Mouse (Mus musculus) spleen, postnatal 0 days (tissue): Measurements from ENCODE around the gene Zswim3. TPM values are rescaled to one million over a fixed set of nuclear protein-coding genes. Genes with fewer than 3 reads are reported as not detected.

ENCODE experiments used
- polyA plus RNA-seq: library from polyadenylated mRNA; unstranded; fragments of >200 nt; fragmentation: Nextera tagmentation; extraction: Ambion mirVana; gene quantifications from 2 replicates; pipeline ENCODE4 v1.2.1, GENCODE M21; 2015

Gene Zswim3
- polyA plus RNA-seq = 4.2 and 4.7 TPM in 2 replicates

DNA sequence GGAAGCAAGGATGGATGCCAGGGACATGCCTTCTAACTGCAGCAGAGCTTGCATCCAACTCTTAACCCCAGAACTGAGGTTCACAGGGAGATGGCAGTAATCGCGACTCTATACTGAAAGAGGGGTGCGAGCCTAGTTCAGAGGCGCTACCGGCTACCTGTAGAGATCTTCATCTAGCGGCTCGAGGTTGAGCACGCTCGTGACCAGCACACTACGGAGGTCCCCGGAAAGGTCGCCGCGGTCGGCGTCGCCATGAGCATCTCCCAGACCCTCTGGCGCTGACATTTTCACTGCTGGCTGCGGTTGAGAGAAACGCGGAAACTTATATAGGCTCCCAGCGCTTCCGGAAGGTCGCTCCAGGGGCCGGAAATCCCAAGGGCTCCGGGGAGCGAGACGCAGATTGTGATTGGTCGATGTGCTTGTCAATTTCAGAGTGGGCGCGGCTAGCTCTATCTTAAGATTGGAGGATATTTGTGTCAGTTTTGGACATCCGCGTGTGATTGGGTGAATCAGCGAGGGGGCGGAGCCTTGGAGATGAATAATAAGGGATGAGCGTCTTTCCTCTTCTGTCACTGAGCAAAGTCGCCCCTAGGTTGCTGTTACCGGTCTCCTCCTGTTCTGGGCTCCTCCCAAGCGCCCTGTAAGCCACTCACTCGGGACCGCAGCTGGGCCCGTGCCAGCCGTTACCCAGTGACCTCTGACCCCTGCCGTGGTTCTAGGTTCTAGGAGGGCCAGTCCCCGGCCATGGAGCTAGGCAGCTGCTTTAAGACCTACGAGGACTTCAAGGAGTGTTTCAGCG lies at the start of gene Zswim3, which contains the start of gene Acot8:
Gene Zswim3 (plus strand): TSS at position 566 of the 799 bp plus-strand sequence.
Gene Acot8 (minus strand): TSS at position 350 of the 799 bp plus-strand sequence.

DNA sequence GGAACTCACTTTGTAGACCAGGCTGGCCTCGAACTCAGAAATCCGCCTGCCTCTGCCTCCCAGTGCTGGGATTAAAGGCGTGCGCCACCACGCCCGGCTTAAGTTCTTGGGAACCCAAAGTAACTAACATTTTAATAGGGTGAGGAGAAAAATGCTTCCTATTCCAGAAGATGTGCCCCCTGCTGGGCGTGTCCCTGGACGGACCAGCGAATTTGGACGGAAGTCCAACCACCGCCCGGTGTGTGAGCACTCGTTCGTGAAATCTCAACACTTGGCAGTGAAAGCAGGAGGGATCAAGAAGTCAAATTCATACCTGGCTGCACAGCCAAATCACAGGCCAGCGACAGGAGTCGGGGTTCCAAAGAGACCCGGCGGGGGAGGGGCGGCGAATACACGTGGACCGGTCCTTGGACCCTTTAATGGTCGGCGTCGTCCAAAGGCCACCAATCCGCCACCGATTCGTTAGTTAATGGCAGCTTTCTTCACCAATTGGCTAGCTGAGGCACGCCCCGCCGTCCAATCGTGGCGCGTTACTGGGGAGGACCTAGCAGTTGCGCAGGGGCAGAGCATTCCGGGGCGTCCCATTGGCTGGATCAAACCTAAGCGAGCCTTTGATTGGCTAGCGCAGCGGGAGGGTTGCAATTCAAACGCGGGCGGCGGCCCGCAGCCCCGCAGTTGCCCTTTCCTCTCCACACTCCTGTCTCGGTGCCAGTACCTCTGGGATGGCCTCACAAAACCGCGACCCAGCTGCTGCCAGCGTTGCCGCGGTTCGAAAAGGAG lies 35.5 kb upstream of the Zswim3 start, which contains the start of gene Ube2c:
Gene Ube2c (plus strand): TSS at position 641 of the 780 bp plus-strand sequence.

DNA sequence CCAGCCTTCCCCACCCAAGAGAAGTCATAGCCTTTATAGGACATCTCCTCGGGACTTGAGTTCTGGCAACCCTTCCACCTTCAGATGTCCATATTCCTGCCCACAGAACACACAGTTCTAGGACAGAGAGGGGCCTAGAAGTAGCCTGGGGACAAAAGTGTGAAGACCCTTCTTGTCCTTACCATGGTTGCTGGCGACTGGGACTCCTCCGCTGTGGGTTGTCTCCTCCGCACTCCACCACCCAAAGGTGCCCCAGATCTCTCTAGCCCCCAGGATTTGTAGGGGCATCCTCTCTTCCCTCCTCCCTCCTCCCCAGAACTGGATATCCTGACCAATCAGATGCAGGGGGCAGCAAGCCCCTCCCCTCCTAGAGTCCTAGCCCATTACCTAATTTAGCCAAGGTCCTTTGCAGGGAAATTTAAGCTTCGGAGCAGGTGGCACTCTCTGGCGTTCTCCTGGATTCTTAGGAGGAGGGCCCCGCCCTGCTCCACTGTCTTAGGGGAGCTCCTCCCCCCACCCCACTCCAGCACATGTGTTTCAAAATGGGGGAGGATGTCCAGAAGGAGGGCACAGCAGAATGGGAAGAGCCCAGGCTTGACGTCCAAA lies 25.3 kb upstream of the Zswim3 start, which contains the start of gene Tnnc2:
Gene Tnnc2 (minus strand): TSS at position 487 of the 606 bp plus-strand sequence.

GRCm38 (mm10) chr2:164785481-164786387 lies 19.2 kb upstream of the Zswim3 start, which contains the start of gene Snx21:
Snx21 (plus strand) TSS chr2:164785823.

DNA sequence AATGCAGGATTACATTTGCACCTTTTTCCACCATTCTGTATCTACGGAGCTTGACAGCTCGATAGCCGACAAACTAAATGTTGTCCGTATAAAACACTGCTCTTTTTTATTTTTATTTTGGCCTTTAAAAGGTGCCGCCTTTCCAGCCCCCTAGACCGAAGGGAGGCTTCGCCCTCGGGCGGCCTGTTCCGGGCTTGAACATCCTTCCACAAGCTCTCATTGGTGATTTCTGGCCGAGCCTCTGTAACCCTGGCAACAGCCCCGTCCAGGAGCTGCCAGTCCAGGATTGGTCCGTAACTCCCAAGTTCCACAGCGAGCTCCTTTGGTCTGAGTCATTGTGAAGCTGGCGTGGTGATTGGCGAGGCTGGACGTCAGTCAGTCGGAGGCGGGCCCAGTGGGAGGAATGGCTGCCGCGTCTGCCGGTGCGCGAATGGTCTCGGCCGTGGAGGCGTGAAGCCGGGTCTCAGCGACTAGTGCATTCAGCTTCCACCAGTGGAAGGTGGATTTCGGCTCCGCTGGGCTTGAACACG lies 17.8 kb downstream of the Zswim3 start, which contains the start of gene Zswim1:
Gene Zswim1 (plus strand): TSS at position 51 of the 530 bp plus-strand sequence.

DNA sequence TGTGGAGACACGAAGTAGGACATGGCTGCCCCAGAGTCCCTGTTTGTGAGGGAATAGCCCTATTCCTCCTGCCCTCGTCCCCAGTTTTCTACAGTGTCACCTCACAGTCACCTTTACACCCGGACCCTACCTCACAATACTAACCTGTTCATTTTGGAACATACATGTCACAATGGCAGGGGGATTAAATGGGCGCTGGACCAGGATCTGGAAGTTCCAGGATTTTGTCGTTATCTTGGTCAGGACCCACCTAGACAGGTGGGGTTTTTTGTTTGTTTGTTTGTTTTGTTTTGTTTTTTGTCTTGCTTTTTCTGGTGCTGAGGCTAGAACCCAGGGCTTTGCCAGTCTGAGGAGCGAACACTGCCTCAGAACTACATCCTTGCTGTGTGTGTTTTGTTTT lies 23.5 kb downstream of the Zswim3 start, which contains the start of gene Spata25:
Gene Spata25 (minus strand): TSS at position 101 of the 400 bp plus-strand sequence.

DNA sequence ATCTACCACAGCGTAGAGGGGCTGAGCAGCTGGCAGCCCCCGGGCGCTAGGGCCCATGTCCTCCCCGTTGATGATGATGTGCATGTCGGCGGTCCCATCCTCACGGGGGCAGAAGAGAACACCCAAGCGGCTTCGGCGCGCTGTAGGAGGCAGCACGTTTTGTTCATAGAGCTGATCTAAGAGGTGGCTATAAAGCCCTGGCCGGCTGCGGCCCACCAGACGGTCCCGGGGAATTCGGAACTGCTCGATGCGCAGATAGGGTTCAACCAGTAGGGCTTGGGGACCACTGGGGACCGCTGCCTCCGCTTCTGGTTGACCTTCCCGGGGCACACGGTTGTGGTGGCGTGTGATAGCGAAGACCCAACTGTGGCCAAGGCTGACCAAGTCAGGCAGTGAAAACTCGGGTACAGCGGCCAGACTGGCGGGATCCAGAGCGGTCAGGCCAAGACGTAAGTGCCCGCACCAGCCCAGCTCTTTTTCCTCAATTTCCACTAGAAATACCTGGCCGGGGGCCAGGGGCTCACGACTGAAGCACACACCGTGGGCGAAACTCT lies 27.9 kb downstream of the Zswim3 start, which contains the start of gene Ctsa:
Gene Ctsa (plus strand): TSS at position 126 of the 554 bp plus-strand sequence.

GRCm38 (mm10) chr2:164833314-164833959 lies 28.5 kb downstream of the Zswim3 start, which contains the start of gene Neurl2:
Neurl2 (minus strand) TSS chr2:164833456.

GRCm38 (mm10) chr2:164857101-164857821 lies 52.4 kb downstream of the Zswim3 start, which contains the start of gene Pltp:
Pltp (minus strand) TSS chr2:164857711.

Other genes starting within 250 kb of the Zswim3 start
- 1.6 and 2.4 TPM in 2 replicates for gene Wfdc2, start 242.7 kb upstream of the Zswim3 start, polyA plus RNA-seq
- gene Spint3, start 231.6 kb upstream of the Zswim3 start, polyA plus RNA-seq = not detected in 2 replicates
- gene Wfdc6a, start 219.7 kb upstream of the Zswim3 start, polyA plus RNA-seq = 0.22 and 0.31 TPM in 2 replicates
- not detected in 2 replicates for gene Eppin, start 211.5 kb upstream of the Zswim3 start, polyA plus RNA-seq
- gene Wfdc6b, start 191.6 kb upstream of the Zswim3 start, polyA plus RNA-seq = not detected in 2 replicates
- not detected in 2 replicates for gene Wfdc8, start 191.5 kb upstream of the Zswim3 start, polyA plus RNA-seq
- gene Wfdc16, start 166.3 kb upstream of the Zswim3 start, polyA plus RNA-seq = not detected in 2 replicates
- not detected in 2 replicates for gene Wfdc10, start 149.1 kb upstream of the Zswim3 start, polyA plus RNA-seq
- gene Wfdc9, start 148.5 kb upstream of the Zswim3 start, polyA plus RNA-seq = not detected in 2 replicates
- gene Wfdc11, start 131.0 kb upstream of the Zswim3 start, polyA plus RNA-seq = not detected in 2 replicates
- gene Wfdc13, start 120.0 kb upstream of the Zswim3 start, polyA plus RNA-seq = not detected in 2 replicates
- gene Spint4, start 106.6 kb upstream of the Zswim3 start, polyA plus RNA-seq = not detected in 2 replicates
- gene Spint5, start 89.8 kb upstream of the Zswim3 start, polyA plus RNA-seq = not detected in 2 replicates
- 1.5 and 1.9 TPM in 2 replicates for gene Wfdc3, start 59.2 kb upstream of the Zswim3 start, polyA plus RNA-seq
- gene Dnttip1, start 59.1 kb upstream of the Zswim3 start, polyA plus RNA-seq = 57.5 and 59.2 TPM in 2 replicates
- gene Ube2c, start 35.2 kb upstream of the Zswim3 start, polyA plus RNA-seq = 603 and 708 TPM in 2 replicates
- 0.84 and 1.7 TPM in 2 replicates for gene Tnnc2, start 25.1 kb upstream of the Zswim3 start, polyA plus RNA-seq
- 7.1 and 8.2 TPM in 2 replicates for gene Snx21, start 19.3 kb upstream of the Zswim3 start, polyA plus RNA-seq
- gene Acot8, start 216 bp upstream of the Zswim3 start, polyA plus RNA-seq = 18.3 and 21.1 TPM in 2 replicates
- 4.9 and 5.9 TPM in 2 replicates for gene Zswim1, start 17.6 kb downstream of the Zswim3 start, polyA plus RNA-seq
- not detected in 2 replicates for gene Spata25, start 23.4 kb downstream of the Zswim3 start, polyA plus RNA-seq
- gene Ctsa, start 27.8 kb downstream of the Zswim3 start, polyA plus RNA-seq = 71.3 and 90.5 TPM in 2 replicates
- 3.3 and 3.9 TPM in 2 replicates for gene Neurl2, start 28.4 kb downstream of the Zswim3 start, polyA plus RNA-seq
- gene Pltp, start 52.6 kb downstream of the Zswim3 start, polyA plus RNA-seq = 8.5 and 12.7 TPM in 2 replicates
- gene Pcif1, start 74.2 kb downstream of the Zswim3 start, polyA plus RNA-seq = 62.6 and 71.6 TPM in 2 replicates
- gene Zfp335, start 106.7 kb downstream of the Zswim3 start, polyA plus RNA-seq = 4.5 and 5.3 TPM in 2 replicates
- 88.2 and 122 TPM in 2 replicates for gene Mmp9, start 135.7 kb downstream of the Zswim3 start, polyA plus RNA-seq
- 0.45 and 0.57 TPM in 2 replicates for gene Slc12a5, start 155.7 kb downstream of the Zswim3 start, polyA plus RNA-seq
- 24.0 and 24.4 TPM in 2 replicates for gene Ncoa5, start 229.8 kb downstream of the Zswim3 start, polyA plus RNA-seq